Mouse (Mus musculus): ENCODE data around the gene Npw. TPM values are rescaled to one million over a fixed set of nuclear protein-coding genes. Genes with fewer than 3 reads are reported as not detected.

Gene Npw
- total and polyA plus RNA-seq, 2 experiments from 2014 or later: 0.64 TPM; not detected in 1

GRCm38 (mm10) chr17:24630072-24630471 is 28.2 kb downstream of the Npw start:
- WGBS: 87% methylated on average over 14 of the region's 14 CpGs
- peaks cover 9% of the 10 kb centered on the region; the same call in 1 of the 2 replicates for H3K4me1 ChIP-seq (ENCODE audit: insufficient read depth)
- H3K27me3 ChIP-seq (ENCODE audit: insufficient read depth, low read length): no peaks in the 10 kb centered on the region
- H3K4me3 ChIP-seq (ENCODE audit: low read depth, low read length): no peak overlapping the region
- TF ChIP-seq CTCF (IDR thresholded peaks at IDR 0.05; ENCODE audit: low read depth): no peak
- no peak overlapping the region for H3K27ac ChIP-seq (ENCODE audit: low read depth, low read length)
- DNase-seq: no peak
- H3K4me2 ChIP-seq (ENCODE audit: low read depth): no peak overlapping the region
- peaks cover 59% of the 10 kb centered on the region for H3K36me3 ChIP-seq (ENCODE audit: insufficient read depth)
- no peak for ATAC-seq
- H3K9ac ChIP-seq: no peak overlapping the region
- no peaks in the 10 kb centered on the region for H3K9me3 ChIP-seq (ENCODE audit: low read length)

DNA sequence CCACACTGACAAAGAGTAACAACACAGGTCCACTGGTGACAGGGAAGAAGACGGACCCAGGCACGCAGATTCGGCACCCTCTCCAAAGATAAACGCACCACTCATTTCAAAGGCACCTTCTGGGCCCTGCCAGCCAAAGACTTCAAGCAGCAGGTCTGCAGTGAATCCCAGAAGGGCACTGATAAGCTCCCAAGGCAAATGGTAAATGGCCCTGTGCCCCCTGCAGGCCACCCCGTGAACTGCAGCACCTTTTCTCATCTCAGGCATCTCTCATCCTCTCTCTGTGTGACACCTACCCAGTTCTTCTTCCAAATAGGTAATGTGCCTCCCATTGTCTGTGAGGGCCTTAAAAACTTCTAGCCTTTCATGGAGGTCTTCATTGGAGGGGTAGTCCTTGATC is 29.6 kb downstream of the Npw start:
- H3K27ac ChIP-seq (ENCODE audit: low read depth, low read length): no peak overlapping the region
- DNase-seq (peak; percentile 57), ATAC-seq (no peak)
- no peak overlapping the region for H3K4me3 ChIP-seq (ENCODE audit: low read depth, low read length)
- peak; percentile 89 for TF ChIP-seq CTCF (IDR thresholded peaks at IDR 0.05; ENCODE audit: low read depth)
- no peaks in the 10 kb centered on the region for H3K9me3 ChIP-seq (ENCODE audit: low read length)
- peaks cover 73% of the 10 kb centered on the region for H3K36me3 ChIP-seq (ENCODE audit: insufficient read depth)
- H3K9ac ChIP-seq: no peak overlapping the region
- no peak overlapping the region for H3K4me2 ChIP-seq (ENCODE audit: low read depth)
- H3K4me1 ChIP-seq (ENCODE audit: insufficient read depth): peaks cover 9% of the 10 kb centered on the region; the same call in 1 of the 2 replicates
- H3K27me3 ChIP-seq (ENCODE audit: insufficient read depth, low read length): no peaks in the 10 kb centered on the region
- 53% methylated on average over 5 of the region's 5 CpGs for WGBS

DNA sequence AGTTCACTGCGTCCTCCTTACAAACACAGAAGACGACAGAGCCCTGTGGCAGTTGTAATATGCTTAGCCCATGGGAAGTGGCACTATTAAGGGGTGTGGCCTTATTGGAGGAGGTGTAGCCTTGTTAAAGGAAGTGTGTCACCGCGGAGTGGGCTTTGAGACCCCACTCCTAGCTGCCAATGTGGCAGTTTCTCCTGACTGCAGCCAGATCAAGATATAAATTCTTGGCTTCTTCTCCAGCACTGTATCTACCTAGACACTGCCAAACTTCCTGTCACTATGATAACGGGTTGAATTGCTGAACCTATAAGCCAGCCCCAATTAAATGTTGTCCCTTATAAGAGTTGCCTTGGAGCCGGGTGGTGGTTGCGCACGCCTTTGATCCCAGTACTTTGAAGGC is 32.8 kb downstream of the Npw start:
- WGBS: 94% methylated on average over 8 of the region's 8 CpGs

GRCm38 (mm10) chr17:24617561-24618194 is 40.6 kb downstream of the Npw start:
- peaks cover 93% of the 10 kb centered on the region for H3K36me3 ChIP-seq (ENCODE audit: insufficient read depth)
- H3K4me1 ChIP-seq (ENCODE audit: insufficient read depth): no peaks in the 10 kb centered on the region
- no peaks in the 10 kb centered on the region for H3K27me3 ChIP-seq (ENCODE audit: insufficient read depth, low read length)
- H3K4me3 ChIP-seq (ENCODE audit: low read depth, low read length): no peak overlapping the region
- WGBS: 87% methylated on average over 14 of the region's 14 CpGs
- TF ChIP-seq CTCF (IDR thresholded peaks at IDR 0.05; ENCODE audit: low read depth): no peak
- DNase-seq: no peak
- H3K4me2 ChIP-seq (ENCODE audit: low read depth): no peak overlapping the region
- no peaks in the 10 kb centered on the region for H3K9me3 ChIP-seq (ENCODE audit: low read length)
- H3K9ac ChIP-seq: no peak overlapping the region
- ATAC-seq: no peak
- H3K27ac ChIP-seq (ENCODE audit: low read depth, low read length): no peak overlapping the region

More for the DNA sequence above, 32.8 kb downstream of the Npw start:
- H3K4me2 ChIP-seq (ENCODE audit: low read depth): no peak overlapping the region
- no peak for ATAC-seq
- no peak overlapping the region for H3K4me3 ChIP-seq (ENCODE audit: low read depth, low read length)
- no peaks in the 10 kb centered on the region for H3K9me3 ChIP-seq (ENCODE audit: low read length)
- no peak for TF ChIP-seq CTCF (IDR thresholded peaks at IDR 0.05; ENCODE audit: low read depth)
- no peak overlapping the region for H3K9ac ChIP-seq
- no peak overlapping the region for H3K27ac ChIP-seq (ENCODE audit: low read depth, low read length)
- DNase-seq: no peak
- H3K27me3 ChIP-seq (ENCODE audit: insufficient read depth, low read length): no peaks in the 10 kb centered on the region
- H3K4me1 ChIP-seq (ENCODE audit: insufficient read depth): no peaks in the 10 kb centered on the region
- H3K36me3 ChIP-seq (ENCODE audit: insufficient read depth): peaks cover 98% of the 10 kb centered on the region

- peaks cover 73% of the 10 kb centered on the region for H3K36me3 ChIP-seq (ENCODE audit: insufficient read depth)
- no peak overlapping the region for H3K4me3 ChIP-seq (ENCODE audit: low read depth, low read length)
- TF ChIP-seq CTCF (IDR thresholded peaks at IDR 0.05; ENCODE audit: low read depth): no peak
Measured at GRCm38 (mm10) chr17:24610711-24611110, 47.5 kb downstream of the Npw start.

DNA sequence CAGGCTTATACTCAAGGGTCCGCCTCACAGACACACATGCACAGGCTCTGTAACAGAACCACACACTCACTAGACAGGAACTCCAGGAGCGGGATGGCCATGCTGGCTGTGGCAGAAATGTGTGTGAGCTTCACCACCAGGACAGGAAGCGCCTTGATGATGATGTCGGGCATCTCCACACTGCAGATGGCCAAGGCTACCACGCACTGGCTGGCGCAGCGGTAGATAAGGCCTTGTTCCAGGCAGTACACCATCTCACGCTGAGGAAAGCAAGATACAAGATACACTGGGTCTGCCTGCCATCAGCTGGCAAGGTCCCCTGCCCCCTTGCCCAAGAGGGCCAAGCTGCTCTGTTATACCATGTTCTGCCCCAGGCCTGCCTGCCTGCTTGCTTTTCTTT is 49.4 kb downstream of the Npw start:
- no peak overlapping the region for H3K4me2 ChIP-seq (ENCODE audit: low read depth)
- DNase-seq (no peak), ATAC-seq (no peak)
- no peak overlapping the region for H3K4me3 ChIP-seq (ENCODE audit: low read depth, low read length)
- no peaks in the 10 kb centered on the region for H3K27me3 ChIP-seq (ENCODE audit: insufficient read depth, low read length)
- no peak overlapping the region for H3K9ac ChIP-seq
- no peak overlapping the region for H3K27ac ChIP-seq (ENCODE audit: low read depth, low read length)
- H3K36me3 ChIP-seq (ENCODE audit: insufficient read depth): peaks cover 73% of the 10 kb centered on the region
- no peak for TF ChIP-seq CTCF (IDR thresholded peaks at IDR 0.05; ENCODE audit: low read depth)
- H3K9me3 ChIP-seq (ENCODE audit: low read length): no peaks in the 10 kb centered on the region
- H3K4me1 ChIP-seq (ENCODE audit: insufficient read depth): no peaks in the 10 kb centered on the region
- 98% methylated on average over 8 of the region's 8 CpGs for WGBS

More at GRCm38 (mm10) chr17:24610711-24611110, 47.5 kb downstream of the Npw start:
- no peaks in the 10 kb centered on the region for H3K4me1 ChIP-seq (ENCODE audit: insufficient read depth)
- WGBS: 91% methylated on average over 2 of the region's 2 CpGs
- no peak overlapping the region for H3K9ac ChIP-seq
- DNase-seq (no peak), ATAC-seq (no peak)
- no peaks in the 10 kb centered on the region for H3K9me3 ChIP-seq (ENCODE audit: low read length)
- H3K4me2 ChIP-seq (ENCODE audit: low read depth): no peak overlapping the region
- H3K27me3 ChIP-seq (ENCODE audit: insufficient read depth, low read length): no peaks in the 10 kb centered on the region
- H3K27ac ChIP-seq (ENCODE audit: low read depth, low read length): no peak overlapping the region

DNA sequence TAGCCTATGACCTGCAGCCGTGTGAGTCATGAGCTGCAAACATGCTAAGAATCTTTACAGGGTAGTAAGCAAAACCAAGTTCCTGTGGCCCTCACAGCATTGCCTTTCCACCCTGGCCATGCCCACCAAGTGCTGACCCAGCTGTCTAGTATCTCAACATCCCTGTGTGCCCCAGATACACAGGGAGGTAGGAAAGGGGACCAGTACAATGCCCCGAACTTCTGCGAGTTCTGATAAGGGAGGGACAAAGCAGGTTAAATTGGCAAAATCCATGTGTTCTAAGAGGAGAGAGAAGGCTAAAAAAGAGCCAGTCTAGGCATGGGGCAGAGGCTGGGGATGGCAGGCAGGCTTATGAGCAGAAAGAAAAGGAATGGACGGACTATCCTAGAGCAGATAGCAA is 49.9 kb downstream of the Npw start:
- Histone ChIP-seq H3K9ac (no peak overlapping the region), H3K27ac (ENCODE audit: low read depth, low read length) (no peak overlapping the region), H3K27me3 (ENCODE audit: insufficient read depth, low read length) (no peaks in the 10 kb centered on the region), H3K4me2 (ENCODE audit: low read depth) (no peak overlapping the region), H3K9me3 (ENCODE audit: low read length) (no peaks in the 10 kb centered on the region), H3K4me1 (ENCODE audit: insufficient read depth) (no peaks in the 10 kb centered on the region), H3K36me3 (ENCODE audit: insufficient read depth) (peaks cover 69% of the 10 kb centered on the region), H3K4me3 (ENCODE audit: low read depth, low read length) (no peak overlapping the region)
- DNase-seq: no peak
- WGBS: 92% methylated on average over 4 of the region's 4 CpGs
- ATAC-seq: no peak
- TF ChIP-seq CTCF (IDR thresholded peaks at IDR 0.05; ENCODE audit: low read depth): no peak

Other genes starting within 250 kb of the Npw start
Only the 30 nearest of the 34 such genes appear.
- 20.2 and 22.0 TPM in 2 replicates for gene Eci1, start 231.8 kb downstream of the Npw start, total RNA-seq (2014; rRNA removed)
- gene Eci1, start 231.8 kb downstream of the Npw start, polyA plus RNA-seq (2015; fragmentation: Nextera tagmentation; extraction: Ambion mirVana): 23.3 and 30.0 TPM in 2 replicates
- gene Dnase1l2, start 215.4 kb downstream of the Npw start, total RNA-seq (2014; rRNA removed): 4.7 and 6.2 TPM in 2 replicates
- gene Dnase1l2, start 215.4 kb downstream of the Npw start, polyA plus RNA-seq (2015; fragmentation: Nextera tagmentation; extraction: Ambion mirVana): 0.82 and 0.92 TPM in 2 replicates
- gene E4f1, start 188.1 kb downstream of the Npw start, total RNA-seq (2014; rRNA removed): 34.2 and 37.5 TPM in 2 replicates
- 9.2 and 25.6 TPM in 2 replicates for gene E4f1, start 188.1 kb downstream of the Npw start, polyA plus RNA-seq (2015; fragmentation: Nextera tagmentation; extraction: Ambion mirVana)
- 37.8 and 39.5 TPM in 2 replicates for gene Pgp, start 188.1 kb downstream of the Npw start, total RNA-seq (2014; rRNA removed)
- 68.1 and 72.5 TPM in 2 replicates for gene Pgp, start 188.1 kb downstream of the Npw start, polyA plus RNA-seq (2015; fragmentation: Nextera tagmentation; extraction: Ambion mirVana)
- 1.2 and 2.0 TPM in 2 replicates for gene Bricd5, start 184.6 kb downstream of the Npw start, total RNA-seq (2014; rRNA removed)
- 1.6 and 4.3 TPM in 2 replicates for gene Bricd5, start 184.6 kb downstream of the Npw start, polyA plus RNA-seq (2015; fragmentation: Nextera tagmentation; extraction: Ambion mirVana)
- 36.5 and 45.5 TPM in 2 replicates for gene Mlst8, start 179.4 kb downstream of the Npw start, total RNA-seq (2014; rRNA removed)
- gene Mlst8, start 179.4 kb downstream of the Npw start, polyA plus RNA-seq (2015; fragmentation: Nextera tagmentation; extraction: Ambion mirVana): 23.9 and 28.2 TPM in 2 replicates
- 90.0 and 113 TPM in 2 replicates for gene Caskin1, start 169.9 kb downstream of the Npw start, total RNA-seq (2014; rRNA removed)
- 14.9 and 25.3 TPM in 2 replicates for gene Caskin1, start 169.9 kb downstream of the Npw start, polyA plus RNA-seq (2015; fragmentation: Nextera tagmentation; extraction: Ambion mirVana)
- 145 and 168 TPM in 2 replicates for gene Traf7, start 130.5 kb downstream of the Npw start, total RNA-seq (2014; rRNA removed)
- 81.4 and 82.0 TPM in 2 replicates for gene Traf7, start 130.5 kb downstream of the Npw start, polyA plus RNA-seq (2015; fragmentation: Nextera tagmentation; extraction: Ambion mirVana)
- gene Rab26, start 124.2 kb downstream of the Npw start, total RNA-seq (2014; rRNA removed): 5.0 and 7.1 TPM in 2 replicates
- 10.1 and 12.4 TPM in 2 replicates for gene Rab26, start 124.2 kb downstream of the Npw start, polyA plus RNA-seq (2015; fragmentation: Nextera tagmentation; extraction: Ambion mirVana)
- 48.9 and 58.8 TPM in 2 replicates for gene Pkd1, start 108.6 kb downstream of the Npw start, total RNA-seq (2014; rRNA removed)
- gene Pkd1, start 108.6 kb downstream of the Npw start, polyA plus RNA-seq (2015; fragmentation: Nextera tagmentation; extraction: Ambion mirVana): 4.9 and 8.9 TPM in 2 replicates
- gene Tsc2, start 25.8 kb downstream of the Npw start, total RNA-seq (2014; rRNA removed): 81.2 and 92.6 TPM in 2 replicates
- gene Tsc2, start 25.8 kb downstream of the Npw start, polyA plus RNA-seq (2015; fragmentation: Nextera tagmentation; extraction: Ambion mirVana): 44.2 and 56.2 TPM in 2 replicates
- 10.1 and 10.2 TPM in 2 replicates for gene Nthl1, start 25.8 kb downstream of the Npw start, total RNA-seq (2014; rRNA removed)
- gene Nthl1, start 25.8 kb downstream of the Npw start, polyA plus RNA-seq (2015; fragmentation: Nextera tagmentation; extraction: Ambion mirVana): 8.6 and 9.8 TPM in 2 replicates
- 43.5 and 54.5 TPM in 2 replicates for gene Slc9a3r2, start 8.1 kb downstream of the Npw start, total RNA-seq (2014; rRNA removed)
- 42.0 and 48.3 TPM in 2 replicates for gene Slc9a3r2, start 8.1 kb downstream of the Npw start, polyA plus RNA-seq (2015; fragmentation: Nextera tagmentation; extraction: Ambion mirVana)
- 31.2 and 41.5 TPM in 2 replicates for gene Zfp598, start 11.2 kb upstream of the Npw start, total RNA-seq (2014; rRNA removed)
- gene Zfp598, start 11.2 kb upstream of the Npw start, polyA plus RNA-seq (2015; fragmentation: Nextera tagmentation; extraction: Ambion mirVana): 14.6 and 15.0 TPM in 2 replicates
- gene Syngr3, start 31.5 kb upstream of the Npw start, total RNA-seq (2014; rRNA removed): 218 and 221 TPM in 2 replicates
- 255 and 290 TPM in 2 replicates for gene Syngr3, start 31.5 kb upstream of the Npw start, polyA plus RNA-seq (2015; fragmentation: Nextera tagmentation; extraction: Ambion mirVana)
- 34.5 and 34.7 TPM in 2 replicates for gene Gfer, start 37.7 kb upstream of the Npw start, total RNA-seq (2014; rRNA removed)
- gene Gfer, start 37.7 kb upstream of the Npw start, polyA plus RNA-seq (2015; fragmentation: Nextera tagmentation; extraction: Ambion mirVana): 35.4 and 38.0 TPM in 2 replicates
- 3.8 and 4.5 TPM in 2 replicates for gene Noxo1, start 37.8 kb upstream of the Npw start, total RNA-seq (2014; rRNA removed)
- gene Noxo1, start 37.8 kb upstream of the Npw start, polyA plus RNA-seq (2015; fragmentation: Nextera tagmentation; extraction: Ambion mirVana): 1.4 and 2.5 TPM in 2 replicates
- gene Tbl3, start 49.2 kb upstream of the Npw start, total RNA-seq (2014; rRNA removed): 39.0 and 59.2 TPM in 2 replicates
- 45.7 and 48.0 TPM in 2 replicates for gene Tbl3, start 49.2 kb upstream of the Npw start, polyA plus RNA-seq (2015; fragmentation: Nextera tagmentation; extraction: Ambion mirVana)
- 0.69 TPM in 1 of 2 replicates, not detected in the other for gene Rnf151, start 59.6 kb upstream of the Npw start, total RNA-seq (2014; rRNA removed)
- not detected in 2 replicates for gene Rnf151, start 59.6 kb upstream of the Npw start, polyA plus RNA-seq (2015; fragmentation: Nextera tagmentation; extraction: Ambion mirVana)
- 2,317 and 3,198 TPM in 2 replicates for gene Rps2, start 59.7 kb upstream of the Npw start, total RNA-seq (2014; rRNA removed)
- gene Rps2, start 59.7 kb upstream of the Npw start, polyA plus RNA-seq (2015; fragmentation: Nextera tagmentation; extraction: Ambion mirVana): 884 and 936 TPM in 2 replicates
- 151 and 199 TPM in 2 replicates for gene Ndufb10, start 66.0 kb upstream of the Npw start, total RNA-seq (2014; rRNA removed)
- gene Ndufb10, start 66.0 kb upstream of the Npw start, polyA plus RNA-seq (2015; fragmentation: Nextera tagmentation; extraction: Ambion mirVana): 312 and 351 TPM in 2 replicates
- gene Rpl3l, start 69.4 kb upstream of the Npw start, total RNA-seq (2014; rRNA removed): not detected in 2 replicates
- 0.34 TPM in 1 of 2 replicates, not detected in the other for gene Rpl3l, start 69.4 kb upstream of the Npw start, polyA plus RNA-seq (2015; fragmentation: Nextera tagmentation; extraction: Ambion mirVana)
- gene Msrb1, start 78.2 kb upstream of the Npw start, total RNA-seq (2014; rRNA removed): 19.3 and 27.4 TPM in 2 replicates
- gene Msrb1, start 78.2 kb upstream of the Npw start, polyA plus RNA-seq (2015; fragmentation: Nextera tagmentation; extraction: Ambion mirVana): 28.4 and 28.6 TPM in 2 replicates
- gene Hs3st6, start 94.5 kb upstream of the Npw start, total RNA-seq (2014; rRNA removed): 0.57 TPM in 1 of 2 replicates, not detected in the other
- gene Hs3st6, start 94.5 kb upstream of the Npw start, polyA plus RNA-seq (2015; fragmentation: Nextera tagmentation; extraction: Ambion mirVana): 0.45 and 0.53 TPM in 2 replicates
- gene Meiob, start 145.8 kb upstream of the Npw start, total RNA-seq (2014; rRNA removed): not detected in 2 replicates
- gene Meiob, start 145.8 kb upstream of the Npw start, polyA plus RNA-seq (2015; fragmentation: Nextera tagmentation; extraction: Ambion mirVana): 0.08 and 0.15 TPM in 2 replicates
- 62.0 and 62.8 TPM in 2 replicates for gene Hagh, start 181.7 kb upstream of the Npw start, total RNA-seq (2014; rRNA removed)
- gene Hagh, start 181.7 kb upstream of the Npw start, polyA plus RNA-seq (2015; fragmentation: Nextera tagmentation; extraction: Ambion mirVana): 61.6 and 66.6 TPM in 2 replicates
- gene Fahd1, start 191.9 kb upstream of the Npw start, total RNA-seq (2014; rRNA removed): 15.1 and 16.6 TPM in 2 replicates
- gene Fahd1, start 191.9 kb upstream of the Npw start, polyA plus RNA-seq (2015; fragmentation: Nextera tagmentation; extraction: Ambion mirVana): 13.5 and 15.6 TPM in 2 replicates
- 0.48 TPM in 1 of 2 replicates, not detected in the other for gene Igfals, start 207.5 kb upstream of the Npw start, total RNA-seq (2014; rRNA removed)
- 0.18 TPM in 1 of 2 replicates, not detected in the other for gene Igfals, start 207.5 kb upstream of the Npw start, polyA plus RNA-seq (2015; fragmentation: Nextera tagmentation; extraction: Ambion mirVana)
- gene Nubp2, start 227.9 kb upstream of the Npw start, total RNA-seq (2014; rRNA removed): 40.5 and 50.6 TPM in 2 replicates
- 67.3 and 80.1 TPM in 2 replicates for gene Nubp2, start 227.9 kb upstream of the Npw start, polyA plus RNA-seq (2015; fragmentation: Nextera tagmentation; extraction: Ambion mirVana)
- 75.7 and 91.0 TPM in 2 replicates for gene Spsb3, start 228.2 kb upstream of the Npw start, total RNA-seq (2014; rRNA removed)
- 89.8 and 97.8 TPM in 2 replicates for gene Spsb3, start 228.2 kb upstream of the Npw start, polyA plus RNA-seq (2015; fragmentation: Nextera tagmentation; extraction: Ambion mirVana)

All from forebrain, postnatal 0 days (tissue).